Mouse (Mus musculus) 3134 (cell line): ENCODE measurements around the gene Sobp.

Experiments
- DNase-seq: peaks from one replicate; pipeline ENCODE4 v3.0.0-alpha.2; 2011; ENCODE audit warnings: low spot score; ENCODE audit not compliant: insufficient read length; ENCODE audit errors: extremely low read depth

The Sobp gene

DNA sequence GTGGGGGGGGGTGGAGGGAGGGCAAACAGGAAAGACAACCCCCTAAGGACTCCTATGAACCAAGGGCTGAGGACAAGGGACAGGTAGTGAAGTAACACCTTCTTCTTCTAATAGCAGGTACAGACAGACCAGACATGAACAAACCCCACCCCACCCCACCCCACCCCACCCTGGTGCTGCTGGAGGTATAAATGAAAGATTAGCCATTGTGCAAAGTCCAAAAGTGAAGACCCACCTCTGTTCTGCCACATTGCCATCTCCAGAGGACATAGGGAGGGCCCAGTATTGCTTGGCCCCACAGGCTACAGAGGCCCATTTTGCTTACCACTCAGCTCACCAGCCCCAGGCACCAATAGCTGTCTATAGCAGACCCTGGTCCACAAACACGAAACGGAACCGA is 219.1 kb downstream of the Sobp start:
- DNase-seq, result no peak

- DNase-seq, result no peak
Measured at GRCm38 (mm10) chr10:42953601-42954000, 220.7 kb downstream of the Sobp start.
